Mouse (Mus musculus) G1E (cell line): ENCODE data around the gene Mcur1.

ENCODE experiments used
- CTCF ChIP-seq: IDR thresholded peaks from 2 replicates; pipeline ENCODE4 v1.5.1; 2012; ENCODE audit warnings: low read depth, low read length, inconsistent platforms, mixed read lengths
- GATA1 ChIP-seq: IDR thresholded peaks from 2 replicates; pipeline ENCODE4 v1.6.1; 2012; ENCODE audit warnings: borderline replicate concordance, low read length, inconsistent platforms, mixed read lengths
- GATA2 ChIP-seq: IDR thresholded peaks from 2 replicates; pipeline ENCODE4 v1.6.1; 2012; ENCODE audit warnings: low read depth, low read length, inconsistent platforms, borderline replicate concordance
- POLR2AphosphoS5 ChIP-seq: IDR thresholded peaks from 2 replicates; pipeline ENCODE4 v1.6.1; 2012; ENCODE audit warnings: low read depth, low read length, inconsistent platforms; ENCODE audit not compliant: insufficient replicate concordance
- TAL1 ChIP-seq: conservative IDR thresholded peaks from 2 replicates; pipeline ENCODE4 v1.6.1; 2012; ENCODE audit warnings: low read depth, low read length, inconsistent platforms, mixed read lengths

DNA sequence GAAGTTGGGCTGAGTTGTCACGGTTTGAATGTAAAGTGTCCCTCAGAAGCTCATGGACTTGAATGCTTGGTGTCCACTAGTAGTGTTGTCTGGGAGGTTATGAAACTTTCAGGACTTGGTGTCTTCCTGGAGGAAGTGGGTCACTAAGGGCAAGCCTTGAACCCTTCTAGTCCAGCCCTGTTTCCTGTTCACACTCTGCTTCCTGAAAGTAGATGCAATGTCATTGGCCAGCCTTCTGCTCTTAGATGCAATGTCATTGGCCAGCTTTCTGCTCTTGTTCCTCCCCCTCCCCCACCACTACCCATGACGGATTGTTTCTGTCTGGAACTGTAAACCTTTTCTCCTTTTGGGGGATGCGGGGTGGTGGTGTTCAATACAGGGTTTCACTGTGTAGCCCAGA, 47.3 kb downstream of the Mcur1 start:
- TF ChIP-seq CTCF: no peak
- no peak for TF ChIP-seq GATA1
- TF ChIP-seq GATA2: no peak
- no peak for TF ChIP-seq POLR2AphosphoS5
- TF ChIP-seq TAL1: no peak
